Mouse (Mus musculus): ENCODE measurements around the gene Ostm1.
A peak's percentile ranks its signal among the peaks of the same experiment; 100 is the strongest.

Gene Ostm1

DNA sequence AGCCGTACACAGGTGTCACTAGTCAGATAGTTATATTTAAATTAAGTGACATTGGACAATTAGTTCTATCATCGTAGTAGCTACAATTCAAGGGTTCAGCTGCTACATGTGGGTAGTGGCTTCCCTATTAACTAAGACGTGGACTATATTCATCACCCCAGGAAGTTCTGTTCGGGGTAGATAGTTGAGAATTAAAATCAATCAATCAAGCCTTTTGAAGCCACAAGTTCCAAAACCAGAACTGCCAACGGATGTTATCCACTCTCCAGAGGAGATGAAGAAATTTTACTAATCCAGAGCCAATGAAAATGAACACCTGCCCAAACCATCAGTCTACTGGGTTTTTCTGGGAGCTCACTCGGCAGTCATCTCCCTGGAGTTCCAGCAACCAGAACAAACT lies 94.7 kb downstream of the Ostm1 start:
- DNase-seq (ENCODE audit: inconsistent age in 2 of 2, low spot score in 1 of 2), result no peak

DNA sequence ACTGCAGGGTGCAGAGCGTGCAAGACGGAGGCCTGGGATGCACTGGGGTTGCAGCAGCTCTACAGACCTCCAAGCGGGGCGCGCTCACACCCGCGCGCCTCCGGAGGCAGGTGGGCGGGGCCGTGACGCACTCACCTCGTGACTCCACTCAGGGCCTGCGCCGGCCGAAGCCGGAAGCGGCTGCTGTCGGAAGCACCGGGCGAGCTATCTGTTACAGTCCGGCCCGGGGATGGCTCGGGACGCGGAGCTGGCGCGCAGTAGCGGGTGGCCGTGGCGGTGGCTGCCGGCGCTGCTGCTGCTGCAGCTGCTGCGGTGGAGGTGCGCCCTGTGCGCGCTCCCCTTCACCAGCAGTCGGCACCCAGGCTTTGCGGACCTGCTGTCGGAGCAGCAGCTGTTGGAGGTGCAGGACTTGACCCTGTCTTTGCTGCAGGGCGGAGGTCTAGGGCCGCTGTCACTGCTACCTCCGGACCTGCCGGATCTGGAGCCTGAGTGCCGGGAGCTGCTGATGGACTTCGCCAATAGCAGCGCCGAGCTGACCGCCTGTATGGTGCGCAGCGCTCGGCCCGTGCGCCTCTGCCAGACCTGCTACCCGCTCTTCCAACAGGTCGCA lies 95.2 kb downstream of the Ostm1 start:
- DNase-seq (ENCODE audit: inconsistent age in 2 of 2, low spot score in 1 of 2), result peak; percentile 94 to 96

DNA sequence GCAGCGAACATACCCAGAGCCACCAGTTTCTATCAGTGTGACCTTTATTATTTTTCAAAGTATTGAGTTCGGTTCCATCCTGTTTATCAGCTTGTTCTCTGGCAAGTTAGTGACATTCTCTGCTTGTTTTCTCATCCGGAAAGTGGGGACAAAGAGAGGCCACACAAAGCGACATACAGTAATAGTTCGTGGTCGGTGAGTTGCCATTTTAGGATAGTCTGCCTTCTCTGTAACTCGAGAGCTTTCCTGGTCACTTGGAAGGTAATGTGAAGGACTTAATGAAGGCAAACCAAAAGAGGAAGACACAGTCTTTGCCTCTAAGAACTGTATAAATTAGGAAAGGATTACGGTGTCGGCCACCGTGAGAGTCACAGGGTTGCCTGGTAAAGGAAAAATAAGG lies 96.0 kb downstream of the Ostm1 start:
- peak in 1 of 2 experiments; percentile 52 for DNase-seq (ENCODE audit: inconsistent age in 2 of 2, low spot score in 1 of 2)

DNA sequence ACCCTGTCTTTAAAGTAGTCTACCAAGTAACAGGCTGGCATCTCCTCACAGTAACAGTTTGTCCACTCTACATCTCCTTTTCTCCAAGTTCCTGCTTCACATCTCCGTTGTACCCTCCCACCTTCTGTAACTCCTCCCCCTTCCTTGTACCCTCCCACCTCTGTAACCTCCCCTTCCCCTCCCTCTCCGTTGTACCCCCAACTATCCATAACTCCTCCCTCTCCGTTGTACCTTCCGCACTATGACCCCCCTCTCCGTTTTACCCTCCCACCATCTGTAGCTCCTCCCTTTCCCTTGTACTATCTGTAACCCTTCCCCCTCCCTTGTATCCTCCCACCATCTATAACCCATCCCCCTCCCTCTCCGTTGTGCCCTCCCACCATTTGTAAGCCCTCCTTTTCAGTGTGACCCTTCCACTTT lies 97.0 kb downstream of the Ostm1 start:
- peak in 1 of 2 experiments; percentile 28 for DNase-seq (ENCODE audit: inconsistent age in 2 of 2, low spot score in 1 of 2)

DNA sequence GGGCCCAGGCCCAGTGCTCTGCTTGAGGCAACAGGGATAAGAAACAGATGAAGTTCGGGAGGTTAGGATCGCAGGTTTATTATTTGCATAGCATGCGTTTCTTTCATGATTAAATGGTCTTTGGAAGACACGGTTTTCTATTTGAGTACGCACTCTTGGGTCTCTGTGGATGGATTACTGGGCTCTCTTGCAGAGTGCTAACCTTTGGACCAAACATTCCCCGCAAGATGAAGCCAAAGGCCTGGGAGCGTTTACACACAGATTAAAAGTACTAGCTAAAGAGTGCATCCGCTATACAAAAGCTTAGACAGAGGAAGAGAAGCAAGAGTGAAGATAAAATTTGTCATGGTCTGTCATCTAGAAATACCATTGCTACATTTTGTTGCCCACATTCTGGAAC lies 98.8 kb downstream of the Ostm1 start:
- no peak for DNase-seq (ENCODE audit: inconsistent age in 2 of 2, low spot score in 1 of 2)

DNA sequence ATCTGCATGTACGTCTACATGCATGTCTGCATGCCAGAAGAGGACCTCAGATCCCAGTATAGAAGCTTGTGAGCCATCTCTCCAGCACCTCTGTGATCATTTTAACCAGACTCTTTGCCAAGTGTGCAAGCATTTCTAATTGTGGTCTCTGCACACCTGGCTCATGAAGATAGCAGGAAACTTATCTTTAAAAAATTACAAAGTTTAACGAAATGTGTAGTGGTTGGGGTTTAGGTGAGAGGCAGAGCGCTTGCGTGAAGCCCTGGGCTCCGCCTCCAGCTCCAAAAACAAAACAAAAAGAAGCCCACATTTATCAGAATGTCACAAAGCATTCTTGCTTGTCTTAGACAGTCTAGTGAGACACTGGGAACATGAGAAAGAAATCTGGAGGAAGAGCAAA lies 104.3 kb downstream of the Ostm1 start:
- no peak for DNase-seq (ENCODE audit: inconsistent age in 2 of 2, low spot score in 1 of 2)

DNA sequence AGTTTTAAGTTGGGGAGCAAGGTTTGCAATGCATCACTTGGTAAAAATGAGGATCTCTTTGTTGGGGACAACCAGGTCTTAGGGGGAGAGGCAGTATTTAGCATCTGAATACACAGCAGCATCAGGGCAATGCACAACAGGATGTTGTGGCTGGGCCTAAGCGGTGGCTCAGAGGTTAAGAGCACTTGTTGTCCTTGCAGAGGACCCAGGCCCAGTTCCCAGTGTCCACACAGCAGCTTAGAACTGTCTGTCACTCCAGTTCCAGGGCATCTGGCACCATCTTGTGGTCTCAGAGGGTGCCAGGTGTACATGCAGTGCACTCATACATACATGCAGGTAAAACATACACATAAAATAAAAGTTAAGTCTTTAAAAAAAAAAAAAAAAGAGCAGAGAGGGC lies 106.1 kb downstream of the Ostm1 start:
- DNase-seq (ENCODE audit: inconsistent age in 2 of 2, low spot score in 1 of 2), result no peak

DNA sequence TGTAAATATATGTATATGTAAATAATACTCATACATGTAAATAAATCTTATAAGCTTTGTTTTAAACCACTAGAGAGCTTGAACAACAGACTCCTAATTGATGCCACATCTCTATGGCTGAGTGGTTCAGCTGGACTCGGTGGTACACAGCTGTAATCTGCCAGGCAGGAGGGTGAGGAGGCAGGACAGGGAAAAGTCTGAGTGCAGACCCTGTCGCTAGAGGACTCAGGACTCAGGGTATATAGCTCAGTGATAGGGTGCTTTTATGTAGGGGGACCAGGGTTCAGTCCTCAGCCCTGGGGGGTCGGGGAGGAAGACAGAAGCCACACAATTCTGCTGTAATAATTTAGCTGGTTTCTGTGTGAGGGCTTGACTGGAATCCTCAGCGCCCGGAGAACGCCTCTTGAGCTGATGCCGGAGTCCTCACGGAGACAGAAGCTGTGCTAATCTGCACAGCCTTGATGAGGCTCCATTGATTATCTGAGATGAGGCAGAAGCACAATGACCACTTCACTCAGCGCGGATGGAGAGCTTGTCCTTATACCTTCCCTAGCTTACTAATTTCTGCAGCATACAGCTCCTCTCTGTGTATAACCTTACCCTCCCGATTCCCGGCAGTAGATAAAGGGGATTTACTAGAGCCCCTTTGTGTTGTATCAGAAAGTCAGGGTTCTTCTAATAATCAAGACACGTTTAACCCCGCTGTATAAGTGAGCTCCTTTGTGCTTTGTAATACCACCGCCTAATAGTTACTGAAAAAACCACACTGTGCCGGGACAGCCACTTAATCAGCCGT lies 106.8 kb downstream of the Ostm1 start:
- no peak for DNase-seq (ENCODE audit: inconsistent age in 2 of 2, low spot score in 1 of 2)

DNA sequence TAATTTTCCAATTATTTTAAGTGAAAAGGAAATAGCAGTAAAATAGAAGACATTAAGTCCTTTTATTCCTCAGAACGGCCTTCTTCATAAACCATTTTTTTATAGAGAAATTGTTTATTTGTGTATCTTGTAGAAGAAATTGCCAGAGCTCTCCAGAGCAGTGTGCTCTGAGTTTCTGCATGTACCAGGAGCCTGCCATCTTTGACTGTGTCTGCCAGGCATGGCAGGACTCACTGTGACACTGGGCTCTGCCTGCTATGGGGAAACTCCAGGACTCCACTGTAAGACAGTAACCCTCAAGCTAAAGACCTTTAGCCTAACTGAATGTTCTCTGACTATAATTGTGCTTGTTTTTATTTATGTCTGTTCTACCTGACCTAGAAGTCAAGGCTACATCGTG lies 107.4 kb downstream of the Ostm1 start:
- DNase-seq (ENCODE audit: inconsistent age in 2 of 2, low spot score in 1 of 2), result no peak

DNA sequence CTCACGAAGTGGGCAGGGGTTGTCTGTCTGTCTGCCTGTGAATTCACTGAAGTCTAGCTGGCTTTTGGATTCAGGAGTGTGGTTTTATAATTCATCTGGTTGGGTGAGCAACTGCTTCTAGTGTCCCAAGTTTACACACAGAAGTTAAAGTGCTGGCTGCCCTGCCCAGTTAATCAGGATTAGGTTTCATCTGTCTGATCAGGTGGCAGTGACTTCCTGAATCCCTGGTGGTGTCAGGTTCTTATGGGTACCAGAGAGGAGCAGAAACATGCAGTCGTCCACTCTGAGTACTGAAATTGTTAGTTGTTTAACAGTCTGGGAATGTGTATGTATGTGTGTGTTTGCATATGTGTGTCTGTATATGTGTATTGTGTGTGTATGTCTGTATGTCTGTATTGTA lies 108.5 kb downstream of the Ostm1 start:
- no peak for DNase-seq (ENCODE audit: inconsistent age in 2 of 2, low spot score in 1 of 2)

DNA sequence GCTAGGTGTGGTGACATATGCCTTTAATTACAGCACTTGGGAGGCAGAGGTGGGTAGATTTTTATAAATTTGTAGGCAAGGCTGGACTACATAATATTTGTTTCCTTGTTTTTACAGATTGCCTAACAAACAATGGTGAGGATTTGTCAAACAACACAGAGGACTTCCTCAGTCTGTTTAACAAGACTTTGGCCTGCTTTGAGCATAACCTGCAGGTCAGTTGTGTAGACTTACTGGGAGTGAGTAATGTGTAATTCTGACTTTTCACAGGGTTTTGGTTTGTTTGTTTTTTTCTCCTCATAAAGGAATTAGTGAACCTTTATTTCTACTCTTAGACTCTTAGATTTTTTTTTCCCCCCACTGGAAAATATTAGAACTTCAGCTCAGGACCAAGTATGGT lies 109.2 kb downstream of the Ostm1 start:
- DNase-seq (ENCODE audit: inconsistent age in 2 of 2, low spot score in 1 of 2), result no peak

DNA sequence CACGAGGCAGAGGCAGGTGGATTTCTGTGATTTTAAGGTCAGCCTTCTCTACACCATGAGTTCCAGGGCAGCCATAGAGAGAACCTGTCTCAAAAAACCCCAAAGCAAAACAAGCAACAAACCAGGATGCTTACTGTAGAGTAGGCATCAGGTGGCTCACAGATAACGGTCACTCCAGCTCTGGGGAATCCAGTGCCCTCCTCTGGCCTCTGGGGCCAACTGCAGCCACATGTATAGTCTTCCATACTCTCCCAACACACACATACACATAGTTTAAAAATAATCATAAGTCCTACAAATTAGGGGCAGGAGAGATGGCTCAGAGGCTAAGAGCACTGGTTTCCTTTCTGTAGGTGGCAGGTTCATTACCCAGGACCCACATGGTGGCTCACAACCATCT lies 109.9 kb downstream of the Ostm1 start:
- DNase-seq (ENCODE audit: inconsistent age in 2 of 2, low spot score in 1 of 2), result no peak

DNA sequence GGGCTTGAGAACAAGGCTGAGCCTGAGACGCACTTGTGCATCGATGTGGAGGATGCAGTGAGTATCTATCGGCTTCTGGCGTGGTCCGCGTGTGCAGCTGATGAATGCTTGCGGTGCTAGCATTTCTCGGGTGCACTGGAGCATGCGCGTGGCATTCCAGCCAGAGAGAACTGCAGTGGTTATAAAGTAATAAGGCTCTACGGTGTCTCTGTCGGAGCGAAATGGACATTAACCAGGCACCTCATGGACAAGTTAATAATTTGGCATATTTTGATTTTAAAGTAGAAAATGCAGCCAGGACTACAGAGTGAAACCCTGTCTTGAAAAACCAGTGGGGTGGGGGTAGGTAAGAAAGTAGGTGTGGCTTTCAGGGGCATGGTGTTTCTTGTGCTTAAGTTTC lies 112.7 kb downstream of the Ostm1 start:
- DNase-seq (ENCODE audit: inconsistent age in 2 of 2, low spot score in 1 of 2), result no peak

DNA sequence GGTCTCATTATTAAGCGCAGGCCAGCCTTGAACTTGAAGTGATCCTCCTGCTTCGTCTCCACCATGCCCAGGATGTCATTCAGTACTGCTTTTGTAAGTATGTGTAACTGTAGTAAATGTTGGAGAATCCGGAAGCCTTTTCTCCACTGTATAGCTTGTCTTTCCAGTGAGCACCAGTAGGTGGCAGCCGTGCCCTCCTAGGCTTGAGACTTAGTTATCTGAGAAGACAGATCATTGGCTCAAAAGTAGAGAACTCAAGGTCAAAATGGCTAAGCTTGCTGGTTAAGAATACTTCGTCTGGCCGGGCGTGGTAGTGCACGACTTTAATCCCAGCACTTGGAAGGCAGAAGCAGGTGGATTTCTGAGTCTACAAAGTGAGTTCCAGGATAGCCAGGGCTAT lies 113.4 kb downstream of the Ostm1 start:
- DNase-seq (ENCODE audit: inconsistent age in 2 of 2, low spot score in 1 of 2), result peak; percentile 70 to 93

DNA sequence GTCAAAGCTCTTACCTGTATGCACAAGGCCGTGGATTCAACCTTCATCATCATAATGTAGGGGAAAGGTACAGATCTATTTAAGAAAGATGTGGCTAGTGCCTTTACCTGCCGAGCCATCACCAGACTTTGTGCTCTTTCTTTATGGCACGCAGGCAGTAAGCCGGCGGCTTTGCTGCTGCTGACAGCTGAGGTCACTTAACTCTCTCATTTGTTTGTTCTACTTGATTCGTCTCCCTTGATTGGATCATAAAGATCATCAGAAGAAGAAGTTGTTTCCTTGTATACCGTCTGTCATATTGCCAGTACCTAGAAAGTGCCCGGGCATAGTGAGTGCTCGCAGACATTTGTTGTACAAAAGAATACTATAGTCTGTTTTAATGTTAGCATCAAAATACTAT lies 114.8 kb downstream of the Ostm1 start:
- no peak for DNase-seq (ENCODE audit: inconsistent age in 2 of 2, low spot score in 1 of 2)

DNA sequence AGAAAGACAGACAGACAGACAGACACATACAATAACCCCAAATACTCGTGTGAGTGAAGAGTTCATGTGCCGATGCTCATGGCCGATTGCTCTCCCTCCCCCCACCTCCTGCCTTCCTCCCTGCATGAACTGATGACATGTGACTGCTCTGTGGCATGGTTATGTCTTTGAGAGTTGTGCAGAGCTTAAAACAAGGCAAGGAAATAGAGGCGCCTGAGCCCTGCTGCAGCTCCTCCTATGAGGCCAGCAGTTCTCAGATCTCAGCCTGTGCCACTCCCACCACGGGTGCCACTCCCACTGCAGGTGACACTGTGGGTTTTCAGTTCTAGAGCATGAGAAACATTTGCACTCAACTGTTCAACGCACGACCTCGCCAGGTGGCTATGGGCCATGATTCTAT lies 115.4 kb downstream of the Ostm1 start:
- DNase-seq (ENCODE audit: inconsistent age in 2 of 2, low spot score in 1 of 2), result no peak

DNA sequence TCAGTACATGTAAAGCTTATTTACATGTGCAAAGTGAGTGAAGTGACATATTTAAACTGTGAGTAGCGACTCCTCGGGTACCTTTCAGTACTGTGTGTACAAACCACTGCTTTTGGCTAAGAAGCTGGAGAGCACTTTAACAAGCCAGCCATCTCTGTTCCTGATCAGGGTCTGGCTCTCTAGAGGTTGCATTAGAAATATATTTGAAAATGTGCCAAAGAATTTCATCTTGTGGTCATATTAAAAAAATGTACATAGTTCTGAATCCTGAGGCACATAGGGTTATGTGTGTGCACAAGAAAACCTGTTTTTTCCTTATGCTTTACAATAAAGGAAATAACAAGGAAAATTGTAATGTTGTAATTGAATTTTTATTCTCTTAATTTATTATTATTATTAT lies 118.5 kb downstream of the Ostm1 start:
- DNase-seq (ENCODE audit: inconsistent age in 2 of 2, low spot score in 1 of 2), result no peak

DNA sequence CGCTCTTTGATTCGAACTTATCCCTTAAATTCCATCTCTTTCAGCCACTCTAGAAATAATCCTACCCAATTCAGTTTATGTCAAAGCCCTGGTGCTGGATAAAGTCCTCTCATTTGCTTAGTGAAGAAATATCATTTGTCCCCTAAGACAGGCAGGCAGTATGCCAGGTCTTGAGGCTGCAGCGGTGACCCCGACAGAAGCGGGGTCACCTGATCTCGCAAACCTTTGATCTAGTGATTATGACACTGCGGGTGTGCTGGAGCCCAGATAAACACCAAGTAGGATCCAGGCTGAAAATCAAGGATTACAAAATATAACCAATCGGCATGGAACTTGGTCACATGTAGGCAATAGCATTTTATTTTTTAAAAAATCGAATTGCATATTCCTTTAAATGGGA lies 131.1 kb downstream of the Ostm1 start:
- DNase-seq (ENCODE audit: inconsistent age in 2 of 2, low spot score in 1 of 2), result peak in 1 of 2 experiments; percentile 70

DNA sequence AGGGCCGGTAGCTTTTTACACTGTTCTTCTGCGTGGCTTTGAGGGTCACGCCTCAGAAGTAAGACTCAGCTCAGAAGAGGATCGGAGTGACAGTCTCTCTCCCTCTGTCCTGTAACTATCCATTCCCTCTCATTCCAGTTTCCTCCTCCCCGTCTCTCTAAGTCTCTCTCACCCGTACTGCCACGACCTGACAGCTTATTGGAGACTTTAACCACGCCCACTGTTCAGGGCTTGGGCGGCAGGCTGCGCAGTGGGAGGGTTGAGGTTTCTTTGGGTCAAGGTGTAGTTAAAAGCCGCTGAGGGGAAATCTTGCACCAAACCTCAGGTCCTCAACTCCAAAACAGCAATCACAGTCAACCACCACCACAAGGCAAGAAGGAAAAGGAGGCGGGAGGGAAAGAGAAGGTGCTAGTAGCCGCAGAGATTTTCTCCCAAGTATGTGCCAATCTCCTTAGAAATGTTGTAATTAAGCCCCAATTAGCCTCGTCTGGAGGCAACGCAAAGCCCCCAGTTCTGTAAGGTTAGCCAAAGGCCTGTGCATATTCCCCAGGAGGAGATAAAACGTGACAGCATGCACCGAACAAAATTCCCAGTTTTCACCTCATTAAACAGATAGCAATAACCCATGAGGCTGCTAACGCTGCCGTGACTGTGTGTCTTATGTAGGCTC lies 131.9 kb downstream of the Ostm1 start:
- DNase-seq (ENCODE audit: inconsistent age in 2 of 2, low spot score in 1 of 2), result no peak

DNA sequence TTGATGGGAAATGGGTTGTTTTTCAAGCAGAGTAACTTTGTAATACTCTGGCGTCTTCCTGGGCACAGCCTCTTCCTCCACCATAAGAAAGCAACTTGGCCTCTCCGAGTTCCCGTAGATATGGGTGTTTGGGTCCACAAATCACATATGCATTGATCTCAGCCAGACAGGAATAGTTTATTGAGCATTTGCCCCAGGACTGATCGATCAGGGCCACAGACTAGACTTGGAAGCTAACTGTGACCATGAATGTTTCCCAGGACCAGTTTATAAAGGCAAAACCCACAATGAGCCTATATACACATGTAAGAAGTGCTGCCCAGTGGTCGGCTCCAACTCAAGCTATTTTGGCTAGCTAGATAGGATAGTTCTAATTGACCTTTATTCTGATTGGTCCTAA lies 138.5 kb downstream of the Ostm1 start:
- no peak for DNase-seq (ENCODE audit: inconsistent age in 2 of 2, low spot score in 1 of 2)

DNA sequence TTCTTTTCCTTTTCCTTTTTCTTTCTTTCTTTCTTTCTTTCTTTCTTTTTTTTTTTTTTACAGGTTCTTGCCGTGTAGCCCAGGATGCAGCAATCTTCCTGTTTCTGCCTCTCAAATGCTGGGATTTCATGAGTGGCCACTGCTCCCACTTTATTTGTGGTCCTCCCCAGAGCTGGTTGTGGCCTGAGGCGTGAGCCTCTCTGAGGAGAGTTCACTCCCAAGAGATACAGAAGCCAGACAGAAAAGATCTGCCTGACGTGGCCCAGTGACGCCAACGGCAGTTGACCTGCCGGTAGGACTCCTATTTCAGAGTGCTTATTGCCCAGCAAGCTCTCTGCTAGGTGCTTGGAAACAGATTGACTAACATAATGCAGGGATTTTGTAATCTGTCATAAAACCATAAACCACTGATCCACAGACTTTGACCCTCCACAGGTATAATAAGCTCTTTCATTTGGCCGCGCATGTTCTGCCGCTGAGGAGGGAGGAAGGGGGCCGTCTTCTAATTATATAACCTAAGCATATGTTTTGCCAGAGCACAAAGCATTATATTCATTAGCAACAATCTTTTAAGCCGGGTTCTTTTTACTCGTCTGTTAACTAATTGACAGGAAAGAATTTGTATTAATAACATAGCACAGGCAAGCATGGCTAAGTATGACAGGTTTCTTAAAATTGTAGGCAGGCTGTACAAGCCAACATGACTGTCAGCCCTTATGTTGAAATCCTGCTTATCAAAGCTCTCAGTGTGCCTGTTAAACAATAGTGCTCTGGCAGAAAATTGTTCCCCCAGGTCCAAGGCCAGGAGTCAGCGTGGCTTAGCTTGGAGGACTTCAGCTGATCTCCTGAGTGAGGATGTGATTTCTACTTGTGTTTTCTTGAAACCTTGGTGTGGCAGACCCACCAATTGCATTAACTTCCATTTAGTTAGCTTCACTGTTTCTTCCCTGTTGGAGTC lies 139.9 kb downstream of the Ostm1 start:
- peak; percentile 37 to 53 for DNase-seq (ENCODE audit: inconsistent age in 2 of 2, low spot score in 1 of 2)
